Mouse (Mus musculus): ENCODE data around the gene Zcchc7. TPM values are rescaled to one million over a fixed set of nuclear protein-coding genes. Genes with fewer than 3 reads are reported as not detected.
"Not testable (repeated sequence)": the region's sequence is repeated elsewhere in the genome, so short reads cannot be mapped to it uniquely, and the experiment has no call there.

The Zcchc7 gene
- polyA plus RNA-seq, 1 experiment from 2014 or later = 47.6 TPM

DNA sequence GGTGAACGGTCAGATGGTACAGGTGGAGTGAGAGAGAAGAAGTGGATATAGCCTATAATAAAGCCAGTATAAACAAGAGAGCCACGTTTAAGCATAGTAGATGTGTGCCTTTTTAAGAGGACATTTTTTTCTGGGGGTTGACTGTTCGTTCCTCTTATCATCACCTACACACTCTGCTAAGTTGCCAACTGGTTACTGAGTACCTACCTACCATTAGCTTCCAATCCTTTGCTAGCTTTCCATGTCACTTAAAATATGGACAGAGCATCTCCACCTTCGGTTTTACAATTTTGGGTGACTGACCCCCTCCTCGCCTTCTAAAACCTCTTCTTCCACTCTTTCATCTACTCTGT lies 167.4 kb downstream of the Zcchc7 start:
- Histone ChIP-seq H3K36me3 (peaks cover 16% of the 10 kb centered on the region), H3K4me1 (no peaks in the 10 kb centered on the region), H3K4me2 (no peak overlapping the region), H3K9me3 (no peaks in the 10 kb centered on the region), H3K9ac (no peak overlapping the region), H3K27me3 (no peaks in the 10 kb centered on the region), H3K27ac (no peak overlapping the region), H3K4me3 (no peak overlapping the region)
- 84% methylated on average over 5 of the region's 5 CpGs for WGBS
- ATAC-seq (ENCODE audit: insufficient number of reproducible peaks, low FRiP score, low TSS enrichment, low read depth) = no peak

DNA sequence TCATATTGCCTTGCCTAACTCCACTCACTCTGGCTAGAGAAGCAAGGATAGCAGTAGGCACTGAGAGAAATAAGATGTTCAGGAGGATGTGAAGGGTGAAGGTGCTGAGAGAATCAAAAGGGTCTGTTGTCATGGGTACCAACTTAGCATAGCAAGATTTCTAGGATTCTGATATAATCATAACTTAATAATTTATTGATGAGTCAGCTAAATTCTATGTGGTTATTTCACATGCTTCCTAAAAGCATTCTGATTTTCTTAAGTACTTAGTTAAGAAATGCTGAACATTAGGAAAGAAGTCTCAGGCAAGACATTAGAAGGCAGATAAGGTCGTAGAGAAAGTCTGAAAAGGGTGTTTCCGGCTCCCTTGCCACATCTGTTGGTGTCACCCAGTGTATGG lies 172.3 kb downstream of the Zcchc7 start:
- Histone ChIP-seq H3K4me1 (no peaks in the 10 kb centered on the region), H3K4me3 (no peak overlapping the region), H3K36me3 (peaks cover 43% of the 10 kb centered on the region), H3K27ac (no peak overlapping the region), H3K9ac (no peak overlapping the region), H3K27me3 (no peaks in the 10 kb centered on the region), H3K9me3 (no peaks in the 10 kb centered on the region), H3K4me2 (no peak overlapping the region)
- ATAC-seq (ENCODE audit: insufficient number of reproducible peaks, low FRiP score, low TSS enrichment, low read depth) = no peak
- 79% methylated on average over 2 of the region's 2 CpGs for WGBS

DNA sequence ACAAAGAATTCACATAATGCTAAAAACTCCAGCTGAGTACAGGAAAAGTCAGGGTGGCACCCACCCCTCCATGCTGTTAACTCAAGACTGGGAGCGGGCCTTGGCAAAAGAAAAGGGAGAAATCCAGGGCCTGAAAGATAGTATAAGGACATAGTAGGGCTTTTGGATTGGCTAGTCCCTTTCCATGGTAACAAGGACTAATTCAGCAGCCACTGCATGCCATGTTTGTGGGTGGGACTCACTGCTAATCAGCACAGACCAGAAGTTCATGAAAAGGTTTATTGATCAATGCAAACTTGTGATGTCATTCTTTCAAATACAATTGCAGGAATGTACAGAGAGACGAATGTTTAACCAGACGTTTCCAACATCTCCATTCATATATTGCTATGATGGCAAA lies 173.1 kb downstream of the Zcchc7 start:
- Histone ChIP-seq H3K27me3 (no peaks in the 10 kb centered on the region), H3K27ac (no peak overlapping the region), H3K36me3 (peaks cover 51% of the 10 kb centered on the region), H3K4me3 (no peak overlapping the region), H3K4me2 (no peak overlapping the region), H3K9ac (no peak overlapping the region), H3K4me1 (no peaks in the 10 kb centered on the region), H3K9me3 (no peaks in the 10 kb centered on the region)
- WGBS = 85% methylated on average over 3 of the region's 3 CpGs
- no peak for ATAC-seq (ENCODE audit: insufficient number of reproducible peaks, low FRiP score, low TSS enrichment, low read depth)

DNA sequence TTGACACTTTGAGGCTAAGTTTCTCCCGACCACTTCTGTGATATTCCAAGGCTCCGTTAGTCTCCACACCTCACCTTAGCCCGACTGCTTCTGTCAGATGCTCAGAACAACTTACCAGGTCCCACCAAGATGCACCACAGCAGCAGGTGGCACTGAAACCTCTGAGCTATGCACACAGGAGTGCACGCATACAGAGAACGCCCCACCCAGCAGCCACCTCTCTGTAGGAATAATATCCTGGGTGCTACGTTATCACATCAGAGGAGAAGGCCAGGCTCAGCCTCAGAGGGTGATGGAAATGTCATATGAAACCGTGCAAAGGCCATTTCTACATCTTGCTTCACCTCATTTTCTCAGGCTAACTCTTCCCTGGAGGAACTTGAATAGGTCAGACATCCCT lies 174.7 kb downstream of the Zcchc7 start:
- Histone ChIP-seq H3K9ac (no peak overlapping the region), H3K27ac (no peak overlapping the region), H3K36me3 (peaks cover 56% of the 10 kb centered on the region), H3K4me2 (no peak overlapping the region), H3K4me3 (no peak overlapping the region), H3K9me3 (no peaks in the 10 kb centered on the region), H3K27me3 (no peaks in the 10 kb centered on the region), H3K4me1 (no peaks in the 10 kb centered on the region)
- 95% methylated on average over 7 of the region's 7 CpGs for WGBS
- no peak for ATAC-seq (ENCODE audit: insufficient number of reproducible peaks, low FRiP score, low TSS enrichment, low read depth)

DNA sequence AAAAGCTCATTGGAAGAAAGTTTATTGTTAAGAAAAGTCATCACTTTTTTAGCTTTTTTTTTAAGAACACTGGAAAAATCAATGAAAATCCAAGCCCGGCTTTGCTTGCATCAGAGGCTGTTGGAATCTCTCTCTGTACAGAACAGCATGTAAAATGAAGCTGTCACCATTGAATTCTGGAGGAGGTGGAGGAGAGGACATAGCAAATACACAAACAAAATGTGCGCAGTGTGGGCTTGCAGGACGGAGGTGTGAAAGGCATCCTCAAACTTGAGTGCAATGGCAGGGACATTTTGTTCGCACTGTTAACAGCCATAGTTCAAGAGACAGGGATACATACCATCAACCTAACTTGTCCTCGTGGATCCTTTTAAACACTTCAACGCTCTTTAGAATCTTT lies 176.1 kb downstream of the Zcchc7 start:
- Histone ChIP-seq H3K9ac (no peak overlapping the region), H3K36me3 (peaks cover 46% of the 10 kb centered on the region), H3K4me3 (no peak overlapping the region), H3K9me3 (no peaks in the 10 kb centered on the region), H3K27ac (no peak overlapping the region), H3K4me1 (no peaks in the 10 kb centered on the region), H3K27me3 (no peaks in the 10 kb centered on the region), H3K4me2 (no peak overlapping the region)
- no peak for ATAC-seq (ENCODE audit: insufficient number of reproducible peaks, low FRiP score, low TSS enrichment, low read depth)
- WGBS = 95% methylated on average over 6 of the region's 6 CpGs

DNA sequence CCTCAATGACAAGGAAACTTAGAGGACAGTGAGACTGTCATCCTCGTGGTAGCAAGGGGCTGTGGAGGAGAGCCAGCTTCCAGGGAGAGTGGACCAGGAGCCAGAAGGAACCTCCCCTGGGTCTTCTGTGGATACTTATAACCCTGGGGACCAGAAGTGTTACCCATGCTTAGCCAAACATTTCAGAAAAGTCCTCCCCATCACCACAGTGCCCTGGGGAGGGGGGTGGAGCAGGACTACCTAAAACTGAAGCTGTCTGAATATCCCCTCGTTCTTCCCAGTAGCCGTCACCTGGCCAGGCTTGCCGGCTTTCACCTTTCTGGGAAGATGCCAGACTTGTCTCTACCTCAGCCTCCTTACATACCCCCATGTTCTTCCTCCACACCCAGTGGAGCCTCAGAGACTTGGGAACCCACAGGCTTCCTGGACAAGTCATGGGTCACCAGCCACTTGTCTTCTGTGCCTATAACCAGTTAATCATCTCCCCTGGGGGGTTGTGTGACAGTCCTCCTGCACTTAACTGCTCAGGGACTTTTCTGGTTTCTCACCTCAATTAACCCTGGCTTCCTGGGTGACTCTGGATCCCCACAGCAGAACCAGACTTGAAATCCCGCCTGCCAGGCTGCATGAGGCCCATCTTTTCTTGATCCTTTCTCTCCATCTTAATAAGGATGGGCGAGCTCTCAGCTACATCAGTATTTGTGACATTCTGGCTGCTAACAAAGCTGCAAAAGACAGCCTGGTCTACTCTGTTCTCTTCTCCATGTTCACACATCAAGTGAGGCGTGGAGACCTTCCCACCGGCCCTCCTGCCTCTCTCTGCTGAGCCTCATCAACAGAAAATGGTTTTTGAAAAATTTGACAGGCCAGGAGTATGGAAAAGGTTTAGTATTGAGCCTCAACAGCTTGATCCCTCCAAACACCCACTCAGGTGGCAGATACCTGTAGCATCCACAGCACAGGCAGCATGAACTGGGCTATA lies 183.0 kb downstream of the Zcchc7 start:
- no peak for ATAC-seq (ENCODE audit: insufficient number of reproducible peaks, low FRiP score, low TSS enrichment, low read depth)
- Histone ChIP-seq H3K4me2 (no peak overlapping the region), H3K36me3 (peaks cover 6% of the 10 kb centered on the region), H3K4me1 (no peaks in the 10 kb centered on the region), H3K4me3 (no peak overlapping the region), H3K27ac (no peak overlapping the region), H3K9me3 (no peaks in the 10 kb centered on the region), H3K27me3 (no peaks in the 10 kb centered on the region), H3K9ac (no peak overlapping the region)
- WGBS = 77% methylated on average over 8 of the region's 8 CpGs

DNA sequence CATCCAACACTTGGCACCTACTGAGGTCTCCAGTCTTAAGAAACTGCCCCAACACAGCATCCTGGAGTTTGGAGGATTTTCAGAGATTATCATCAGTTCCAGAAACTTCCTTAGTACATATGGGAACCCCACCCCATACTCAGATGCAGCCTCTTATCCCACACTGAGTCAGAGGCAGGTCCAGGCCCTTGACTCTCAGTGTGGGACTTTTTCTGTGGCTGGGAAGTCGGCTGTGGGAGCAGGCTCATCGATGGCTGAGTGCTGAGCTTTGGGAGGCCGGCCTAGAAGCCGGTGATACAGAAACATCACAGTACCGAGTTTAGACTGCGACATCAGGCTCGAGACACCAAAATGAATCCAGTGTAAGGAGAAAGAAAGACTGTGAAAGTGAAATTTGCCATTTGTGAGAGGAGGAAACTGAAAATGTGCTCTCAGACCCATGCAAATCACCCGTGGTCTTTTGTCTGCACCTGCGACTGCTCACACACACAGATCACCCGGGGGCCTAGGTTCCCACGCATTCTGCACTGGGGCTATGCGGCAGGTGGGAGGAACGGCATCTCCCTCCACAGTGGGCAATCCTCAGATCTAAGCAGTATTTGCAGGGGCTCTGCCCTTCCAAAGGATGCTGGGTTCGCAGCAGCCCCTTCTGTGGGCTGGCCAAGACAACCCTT lies 184.0 kb downstream of the Zcchc7 start:
- Histone ChIP-seq H3K4me1 (no peaks in the 10 kb centered on the region), H3K4me2 (no peak overlapping the region), H3K27ac (no peak overlapping the region), H3K27me3 (no peaks in the 10 kb centered on the region), H3K36me3 (no peaks in the 10 kb centered on the region), H3K9me3 (no peaks in the 10 kb centered on the region), H3K4me3 (no peak overlapping the region), H3K9ac (no peak overlapping the region)
- WGBS = 83% methylated on average over 14 of the region's 14 CpGs
- no peak for ATAC-seq (ENCODE audit: insufficient number of reproducible peaks, low FRiP score, low TSS enrichment, low read depth)

DNA sequence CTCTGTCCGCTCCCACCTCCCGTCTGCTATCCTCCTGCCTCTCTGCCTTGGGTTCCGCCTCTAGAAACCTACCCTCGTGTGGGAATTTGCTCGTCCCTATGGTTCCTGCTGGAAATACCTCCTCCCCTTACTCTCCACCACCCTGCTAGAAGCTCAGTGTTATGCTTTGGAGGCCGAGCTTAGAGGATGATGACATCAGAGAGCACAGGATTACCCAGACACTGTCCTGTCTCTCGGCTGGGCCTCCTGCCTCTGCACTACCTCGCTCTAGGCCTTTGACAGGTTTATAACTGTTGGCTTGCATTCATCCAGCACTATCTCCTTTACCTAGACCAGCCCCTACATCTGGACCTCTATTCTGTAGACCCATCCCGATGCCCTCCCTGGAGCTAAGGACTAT lies 184.6 kb downstream of the Zcchc7 start:
- H3K27ac ChIP-seq = no peak overlapping the region
- H3K4me3 ChIP-seq = no peak overlapping the region
- H3K36me3 ChIP-seq = no peaks in the 10 kb centered on the region
- no peaks in the 10 kb centered on the region for H3K27me3 ChIP-seq
- WGBS = 56% methylated on average over 9 of the region's 9 CpGs
- no peak overlapping the region for H3K9ac ChIP-seq
- no peaks in the 10 kb centered on the region for H3K9me3 ChIP-seq
- ATAC-seq (ENCODE audit: insufficient number of reproducible peaks, low FRiP score, low TSS enrichment, low read depth) = no peak
- no peaks in the 10 kb centered on the region for H3K4me1 ChIP-seq
- H3K4me2 ChIP-seq = no peak overlapping the region

DNA sequence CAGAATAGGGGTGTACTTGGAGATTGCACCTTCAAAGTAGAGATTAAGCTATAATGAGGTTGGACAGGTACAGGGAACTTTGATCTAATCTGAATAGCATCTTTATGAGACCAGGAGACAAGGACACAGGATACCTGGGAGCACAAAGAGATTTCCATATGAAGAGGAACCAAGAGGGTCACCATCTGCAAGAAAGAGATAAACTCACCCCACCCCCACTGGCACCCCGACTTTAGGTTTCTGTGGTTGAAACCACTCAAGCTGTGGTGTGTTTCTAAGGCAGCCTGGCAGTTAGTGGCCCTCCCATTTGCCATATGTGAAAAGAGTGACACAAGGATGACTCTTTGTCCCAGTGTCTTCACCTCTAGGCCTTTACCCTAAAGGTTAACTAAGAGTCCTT lies 186.6 kb downstream of the Zcchc7 start:
- ATAC-seq (ENCODE audit: insufficient number of reproducible peaks, low FRiP score, low TSS enrichment, low read depth) = no peak
- H3K4me2 ChIP-seq = no peak overlapping the region

DNA sequence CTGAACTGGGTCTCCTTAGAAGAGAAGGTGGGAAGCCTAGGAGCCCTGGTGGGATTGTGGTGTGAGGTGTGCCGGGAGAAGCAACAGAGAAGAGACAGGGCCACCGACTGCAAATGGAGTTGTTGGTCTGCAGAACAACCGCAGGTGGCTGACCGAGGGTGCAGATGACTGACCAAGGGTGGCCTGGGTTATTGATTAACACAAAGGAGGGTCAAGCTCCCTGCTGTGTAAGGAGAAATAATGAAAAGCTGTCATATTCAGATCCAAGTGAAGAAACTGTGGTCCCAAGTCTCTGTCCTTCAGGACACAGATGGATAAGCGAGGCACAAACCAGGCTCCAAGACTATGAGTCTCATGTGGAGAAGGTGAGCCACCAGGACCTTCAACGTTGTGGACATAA lies 187.8 kb downstream of the Zcchc7 start:
- H3K9ac ChIP-seq = no peak overlapping the region
- no peaks in the 10 kb centered on the region for H3K36me3 ChIP-seq
- H3K9me3 ChIP-seq = no peaks in the 10 kb centered on the region
- H3K27me3 ChIP-seq = no peaks in the 10 kb centered on the region
- no peak overlapping the region for H3K4me3 ChIP-seq
- no peak overlapping the region for H3K4me2 ChIP-seq
- no peak for ATAC-seq (ENCODE audit: insufficient number of reproducible peaks, low FRiP score, low TSS enrichment, low read depth)
- no peaks in the 10 kb centered on the region for H3K4me1 ChIP-seq
- WGBS = 84% methylated on average over 6 of the region's 6 CpGs
- no peak overlapping the region for H3K27ac ChIP-seq

More for the DNA sequence above, 186.6 kb downstream of the Zcchc7 start:
- H3K4me1 ChIP-seq = no peaks in the 10 kb centered on the region
- H3K27me3 ChIP-seq = no peaks in the 10 kb centered on the region
- WGBS = 77% methylated on average over 1 of the region's 1 CpGs
- H3K9ac ChIP-seq = no peak overlapping the region
- H3K27ac ChIP-seq = no peak overlapping the region
- H3K9me3 ChIP-seq = no peaks in the 10 kb centered on the region
- no peaks in the 10 kb centered on the region for H3K36me3 ChIP-seq
- H3K4me3 ChIP-seq = no peak overlapping the region

DNA sequence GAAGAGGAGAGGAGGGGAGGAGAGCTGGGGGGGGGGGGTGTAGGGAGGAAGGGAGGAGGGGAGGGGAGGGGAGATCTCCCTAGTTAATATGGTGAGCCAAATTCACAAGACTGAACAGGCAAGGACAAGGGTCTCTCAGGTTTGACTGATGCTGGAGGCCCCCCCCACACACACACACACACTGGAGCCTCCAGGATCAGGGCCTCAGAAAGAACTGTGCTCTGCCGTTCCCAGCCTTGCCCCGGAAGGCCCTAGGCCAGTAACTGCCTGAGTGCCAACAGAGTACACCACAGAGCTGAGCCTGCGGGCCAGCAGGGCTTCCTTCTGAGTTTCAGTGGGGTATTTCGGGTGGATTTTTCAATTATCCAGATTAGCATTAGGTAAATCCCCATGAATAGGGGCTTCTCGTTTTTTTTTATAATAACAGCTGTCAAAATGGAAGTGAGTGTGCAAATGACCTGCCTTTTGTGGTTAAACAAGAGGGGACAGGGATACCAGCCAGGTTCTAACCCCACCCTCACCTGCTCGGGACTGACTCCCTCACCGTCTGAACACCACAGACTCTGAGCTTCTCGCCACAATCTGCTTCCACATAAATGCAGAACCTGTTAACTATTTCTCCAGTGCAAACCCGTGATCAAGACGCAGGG lies 188.9 kb downstream of the Zcchc7 start:
- Histone ChIP-seq H3K9me3 (no peaks in the 10 kb centered on the region), H3K9ac (no peak overlapping the region), H3K27me3 (no peaks in the 10 kb centered on the region), H3K36me3 (no peaks in the 10 kb centered on the region), H3K4me3 (no peak overlapping the region), H3K4me2 (no peak overlapping the region), H3K4me1 (no peaks in the 10 kb centered on the region), H3K27ac (no peak overlapping the region)
- ATAC-seq (ENCODE audit: insufficient number of reproducible peaks, low FRiP score, low TSS enrichment, low read depth) = no peak
- 69% methylated on average over 10 of the region's 10 CpGs for WGBS

DNA sequence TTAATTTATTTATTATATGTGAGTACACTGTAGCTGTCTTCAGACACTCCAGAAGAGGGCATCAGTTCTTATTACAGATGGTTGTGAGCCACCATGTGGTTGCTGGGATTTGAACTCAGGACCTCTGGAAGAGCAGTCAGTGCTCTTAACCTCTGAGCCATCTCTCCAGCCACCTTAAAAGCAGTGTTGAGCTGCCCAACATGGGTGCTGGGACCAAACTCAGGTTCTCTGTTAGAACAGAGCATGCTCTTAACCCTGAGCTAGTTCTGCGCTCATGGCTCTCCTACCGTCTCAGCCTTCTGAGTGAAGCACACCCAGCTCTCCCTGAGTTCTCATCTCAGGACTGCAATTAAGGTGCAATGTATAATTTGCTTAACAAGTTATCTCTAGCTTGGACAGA lies 190.4 kb downstream of the Zcchc7 start:
- not testable (repeated sequence) for H3K9me3 ChIP-seq; H3K36me3 ChIP-seq; H3K4me3 ChIP-seq; ATAC-seq (ENCODE audit: insufficient number of reproducible peaks, low FRiP score, low TSS enrichment, low read depth); H3K27ac ChIP-seq; H3K4me1 ChIP-seq; H3K27me3 ChIP-seq; H3K9ac ChIP-seq; H3K4me2 ChIP-seq
- 97% methylated on average over 2 of the region's 2 CpGs for WGBS
